Mouse (Mus musculus): Measurements from ENCODE around the gene Tspan18. TPM values are rescaled to one million over a fixed set of nuclear protein-coding genes. Genes with fewer than 3 reads are reported as not detected.

Gene Tspan18
- polyA plus RNA-seq, 1 experiment from 2014 or later = 3.7 TPM

DNA sequence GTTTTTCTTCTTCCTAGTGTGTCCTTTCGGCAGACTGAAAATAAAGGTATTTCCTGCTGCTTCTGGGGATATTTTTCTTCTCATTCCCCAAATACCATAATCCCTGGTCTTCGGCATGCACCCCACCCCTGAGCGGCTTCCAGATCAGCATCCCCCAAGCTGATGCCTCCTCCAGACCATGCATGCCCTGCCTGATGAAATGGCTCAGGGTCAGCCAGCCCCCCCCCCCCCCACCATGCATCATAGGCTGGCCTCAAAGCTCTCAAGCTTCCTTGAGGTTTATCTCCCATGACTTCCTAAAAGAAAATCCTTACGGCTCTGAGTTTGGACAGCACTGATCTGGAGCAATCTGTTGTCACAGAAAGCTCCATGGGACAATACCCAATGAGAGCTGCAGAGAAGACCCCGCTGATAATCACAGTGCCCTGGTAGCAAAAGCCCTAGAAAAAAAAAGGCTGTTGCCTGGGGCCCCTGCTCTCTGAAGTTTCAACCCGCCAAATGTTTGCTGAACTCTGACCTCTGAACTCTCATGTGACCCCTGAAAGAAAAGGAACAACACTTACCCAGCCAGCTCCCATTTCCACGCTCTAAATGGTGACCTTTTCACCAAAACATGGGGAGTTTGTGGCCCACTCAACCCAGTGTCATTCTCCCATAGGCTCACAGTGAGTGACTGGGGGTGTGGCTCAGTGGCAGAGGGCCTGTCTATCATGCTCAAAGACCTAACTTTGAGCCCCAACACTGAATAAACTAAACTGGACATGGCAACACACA lies 43.8 kb downstream of the Tspan18 start:
- no peak overlapping the region for H3K9ac ChIP-seq
- no peak overlapping the region for H3K4me3 ChIP-seq (replicated peaks)
- 0 out of 2 replicates have a peak, but pooled peaks cover 8% of the 10 kb centered on the region for H3K4me1 ChIP-seq (replicated peaks)
- H3K27me3 ChIP-seq = no peaks in the 10 kb centered on the region
- 52% methylated on average over 7 of the region's 7 CpGs for WGBS (ENCODE audit: insufficient replicate concordance)
- no peak for DNase-seq
- no peaks in the 10 kb centered on the region for H3K36me3 ChIP-seq
- ATAC-seq (ENCODE audit: low read depth) = 0 out of 2 replicates have a peak, but pooled peaks have one; percentile 20
- no peak overlapping the region for H3K4me2 ChIP-seq
- H3K9me3 ChIP-seq (replicated peaks) = no peaks in the 10 kb centered on the region
- H3K27ac ChIP-seq = no peak overlapping the region

DNA sequence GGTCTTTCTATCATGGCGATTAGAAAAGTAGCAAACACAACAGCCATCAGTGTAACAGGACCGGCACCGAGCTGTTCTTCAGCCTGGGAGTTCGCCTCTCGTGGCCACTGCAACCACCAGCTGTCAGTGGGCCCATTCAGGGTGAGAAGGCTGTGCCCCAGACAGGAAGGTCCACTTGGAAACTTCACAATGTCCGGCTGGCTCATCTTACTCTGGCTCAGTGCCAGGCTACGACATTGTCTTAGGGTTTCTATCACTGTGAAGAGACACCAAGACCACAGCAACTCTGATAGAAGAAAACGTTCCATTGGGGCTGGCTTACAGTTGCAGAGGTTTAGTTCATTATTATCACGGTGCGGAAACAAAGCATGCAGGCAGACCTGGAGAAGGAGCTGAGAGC lies 45.1 kb downstream of the Tspan18 start:
- 54% methylated on average over 10 of the region's 10 CpGs for WGBS (ENCODE audit: insufficient replicate concordance)
- H3K27ac ChIP-seq = no peak overlapping the region
- H3K4me2 ChIP-seq = no peak overlapping the region
- ATAC-seq (ENCODE audit: low read depth) (no peak), DNase-seq (no peak)
- no peak overlapping the region for H3K4me3 ChIP-seq (replicated peaks)
- H3K27me3 ChIP-seq = no peaks in the 10 kb centered on the region
- peaks cover 13% of the 10 kb centered on the region; the same call in 1 of the 2 replicates for H3K4me1 ChIP-seq (replicated peaks)
- H3K9ac ChIP-seq = no peak overlapping the region
- no peaks in the 10 kb centered on the region for H3K9me3 ChIP-seq (replicated peaks)
- no peaks in the 10 kb centered on the region for H3K36me3 ChIP-seq

DNA sequence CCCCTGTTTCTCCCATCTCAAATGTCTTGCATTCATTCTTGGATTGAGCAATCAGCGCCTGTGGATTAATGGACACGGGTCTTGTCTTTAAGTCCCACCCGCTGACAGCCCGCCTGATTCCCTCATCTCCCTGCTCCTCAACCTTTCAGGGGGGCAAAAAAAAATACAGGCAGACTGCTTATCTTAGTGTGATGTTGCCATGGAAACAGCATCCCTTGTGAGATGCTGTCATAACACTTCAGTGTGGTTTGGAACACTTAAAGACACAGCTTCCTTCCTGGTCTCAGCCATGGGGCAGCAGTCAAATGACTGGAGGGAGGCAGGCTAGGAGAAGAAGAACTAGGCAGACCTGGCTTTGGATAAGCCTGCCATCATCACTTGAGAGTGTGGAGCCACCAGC lies 47.0 kb downstream of the Tspan18 start:
- H3K4me2 ChIP-seq = no peak overlapping the region
- no peak overlapping the region for H3K4me3 ChIP-seq (replicated peaks)
- no peak overlapping the region for H3K27ac ChIP-seq
- ATAC-seq (ENCODE audit: low read depth) (no peak), DNase-seq (no peak)
- H3K36me3 ChIP-seq = no peaks in the 10 kb centered on the region
- H3K4me1 ChIP-seq (replicated peaks) = peaks cover 26% of the 10 kb centered on the region; the same call in 1 of the 2 replicates
- H3K27me3 ChIP-seq = no peaks in the 10 kb centered on the region
- H3K9me3 ChIP-seq (replicated peaks) = no peaks in the 10 kb centered on the region
- 65% methylated on average over 4 of the region's 4 CpGs for WGBS (ENCODE audit: insufficient replicate concordance)
- no peak overlapping the region for H3K9ac ChIP-seq

DNA sequence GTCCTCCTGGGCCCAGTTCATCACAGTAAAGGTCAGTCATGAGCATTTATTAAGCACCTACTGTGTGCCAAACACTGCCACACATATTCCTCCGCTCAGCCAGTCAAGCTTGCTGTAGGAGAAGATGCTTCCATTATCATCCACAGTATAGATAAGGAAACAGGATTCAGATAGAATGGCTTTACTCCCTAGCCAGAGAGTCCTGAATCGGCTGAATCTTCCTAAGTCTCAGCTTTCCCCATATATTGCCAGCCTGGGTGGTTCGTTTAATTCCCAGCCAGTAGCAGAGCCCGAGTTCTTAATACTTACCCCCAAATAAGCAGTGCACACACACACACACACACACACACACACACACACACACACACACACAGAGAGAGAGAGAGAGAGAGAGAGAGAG lies 47.6 kb downstream of the Tspan18 start:
- no peak for DNase-seq
- ATAC-seq (ENCODE audit: low read depth) = no peak
- Histone ChIP-seq H3K4me2 (no peak overlapping the region), H3K9ac (no peak overlapping the region), H3K4me1 (replicated peaks) (peaks cover 26% of the 10 kb centered on the region; the same call in 1 of the 2 replicates), H3K4me3 (replicated peaks) (no peak overlapping the region), H3K27ac (no peak overlapping the region), H3K36me3 (no peaks in the 10 kb centered on the region), H3K27me3 (no peaks in the 10 kb centered on the region), H3K9me3 (replicated peaks) (no peaks in the 10 kb centered on the region)
- 51% methylated on average over 4 of the region's 4 CpGs for WGBS (ENCODE audit: insufficient replicate concordance)

DNA sequence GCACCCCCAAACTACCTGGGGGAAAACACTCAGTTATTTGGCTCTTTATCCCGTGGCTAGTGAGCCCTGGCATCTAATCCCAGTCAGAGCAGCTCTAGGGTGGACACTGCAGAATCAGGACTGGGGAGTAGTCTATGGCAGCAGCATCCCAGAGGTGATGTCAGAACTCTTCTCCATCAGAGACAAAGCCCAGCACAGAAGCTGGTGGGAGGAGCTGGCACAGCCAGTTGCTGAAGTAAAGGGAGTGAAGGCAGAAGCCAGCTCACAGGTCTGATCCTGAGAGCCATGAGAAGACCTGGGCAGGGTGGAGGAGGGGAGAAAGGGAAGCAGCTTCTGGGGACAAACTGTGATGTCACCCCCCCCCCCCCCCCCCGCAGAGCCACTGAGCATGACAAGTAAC lies 48.0 kb downstream of the Tspan18 start:
- no peak overlapping the region for H3K27ac ChIP-seq
- H3K4me2 ChIP-seq = no peak overlapping the region
- peaks cover 26% of the 10 kb centered on the region; the same call in 1 of the 2 replicates for H3K4me1 ChIP-seq (replicated peaks)
- no peaks in the 10 kb centered on the region for H3K27me3 ChIP-seq
- ATAC-seq (ENCODE audit: low read depth) (no peak), DNase-seq (no peak)
- no peak overlapping the region for H3K9ac ChIP-seq
- no peak overlapping the region for H3K4me3 ChIP-seq (replicated peaks)
- H3K9me3 ChIP-seq (replicated peaks) = no peaks in the 10 kb centered on the region
- H3K36me3 ChIP-seq = no peaks in the 10 kb centered on the region
- 11% methylated on average over 2 of the region's 2 CpGs for WGBS (ENCODE audit: insufficient replicate concordance)

DNA sequence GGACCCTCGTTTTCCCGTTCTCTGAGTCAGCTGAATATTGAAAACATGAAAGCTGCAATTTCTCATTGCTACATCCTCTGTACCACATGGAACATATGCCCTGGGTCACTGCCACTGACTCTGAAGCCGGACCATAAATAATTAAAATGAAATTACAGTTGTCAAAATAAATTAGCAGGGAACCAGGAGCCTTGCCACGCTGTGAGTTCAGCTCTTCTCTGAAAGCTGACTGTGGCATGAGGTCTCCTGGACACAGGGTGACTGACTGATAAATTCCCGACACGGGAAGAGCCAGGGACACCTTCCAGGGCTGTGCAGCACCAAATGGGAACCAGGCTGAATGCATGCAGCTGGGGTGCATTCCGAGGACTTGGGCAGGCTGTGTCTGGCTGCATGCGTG lies 48.5 kb downstream of the Tspan18 start:
- no peaks in the 10 kb centered on the region for H3K36me3 ChIP-seq
- DNase-seq = no peak

DNA sequence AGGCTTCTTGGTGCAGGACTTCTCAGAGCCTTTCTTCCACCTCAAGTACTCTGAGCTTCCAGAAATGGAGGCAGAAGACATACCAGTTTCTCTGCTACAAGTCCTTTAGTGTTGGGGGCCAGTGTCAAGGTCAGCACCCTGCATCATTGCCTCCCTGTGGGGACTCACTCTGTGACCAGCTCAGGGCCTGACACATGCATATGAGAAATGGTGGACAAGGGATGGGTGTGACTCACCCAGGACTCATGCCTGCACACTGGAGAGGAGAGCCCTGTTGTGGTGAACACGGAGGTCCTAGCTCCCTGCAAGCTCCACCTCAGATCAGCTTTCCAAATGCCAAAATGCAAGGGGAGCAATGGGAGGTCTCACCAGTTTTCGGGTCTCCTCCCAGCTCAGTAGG lies 49.7 kb downstream of the Tspan18 start:
- no peak overlapping the region for H3K4me3 ChIP-seq (replicated peaks)
- H3K9ac ChIP-seq = no peak overlapping the region
- no peaks in the 10 kb centered on the region for H3K9me3 ChIP-seq (replicated peaks)
- ATAC-seq (ENCODE audit: low read depth) (no peak), DNase-seq (no peak)
- H3K27ac ChIP-seq = no peak overlapping the region
- no peaks in the 10 kb centered on the region for H3K36me3 ChIP-seq
- peaks cover 18% of the 10 kb centered on the region; the same call in 1 of the 2 replicates for H3K4me1 ChIP-seq (replicated peaks)
- no peak overlapping the region for H3K4me2 ChIP-seq
- H3K27me3 ChIP-seq = no peaks in the 10 kb centered on the region
- 43% methylated on average over 2 of the region's 2 CpGs for WGBS (ENCODE audit: insufficient replicate concordance)

More for the DNA sequence above, 48.5 kb downstream of the Tspan18 start:
- Histone ChIP-seq H3K4me1 (replicated peaks) (peaks cover 26% of the 10 kb centered on the region; the same call in 1 of the 2 replicates), H3K27ac (no peak overlapping the region), H3K4me3 (replicated peaks) (no peak overlapping the region), H3K9ac (no peak overlapping the region), H3K9me3 (replicated peaks) (no peaks in the 10 kb centered on the region), H3K27me3 (no peaks in the 10 kb centered on the region), H3K4me2 (no peak overlapping the region)
- ATAC-seq (ENCODE audit: low read depth) = no peak
- WGBS (ENCODE audit: insufficient replicate concordance) = 59% methylated on average over 8 of the region's 8 CpGs

DNA sequence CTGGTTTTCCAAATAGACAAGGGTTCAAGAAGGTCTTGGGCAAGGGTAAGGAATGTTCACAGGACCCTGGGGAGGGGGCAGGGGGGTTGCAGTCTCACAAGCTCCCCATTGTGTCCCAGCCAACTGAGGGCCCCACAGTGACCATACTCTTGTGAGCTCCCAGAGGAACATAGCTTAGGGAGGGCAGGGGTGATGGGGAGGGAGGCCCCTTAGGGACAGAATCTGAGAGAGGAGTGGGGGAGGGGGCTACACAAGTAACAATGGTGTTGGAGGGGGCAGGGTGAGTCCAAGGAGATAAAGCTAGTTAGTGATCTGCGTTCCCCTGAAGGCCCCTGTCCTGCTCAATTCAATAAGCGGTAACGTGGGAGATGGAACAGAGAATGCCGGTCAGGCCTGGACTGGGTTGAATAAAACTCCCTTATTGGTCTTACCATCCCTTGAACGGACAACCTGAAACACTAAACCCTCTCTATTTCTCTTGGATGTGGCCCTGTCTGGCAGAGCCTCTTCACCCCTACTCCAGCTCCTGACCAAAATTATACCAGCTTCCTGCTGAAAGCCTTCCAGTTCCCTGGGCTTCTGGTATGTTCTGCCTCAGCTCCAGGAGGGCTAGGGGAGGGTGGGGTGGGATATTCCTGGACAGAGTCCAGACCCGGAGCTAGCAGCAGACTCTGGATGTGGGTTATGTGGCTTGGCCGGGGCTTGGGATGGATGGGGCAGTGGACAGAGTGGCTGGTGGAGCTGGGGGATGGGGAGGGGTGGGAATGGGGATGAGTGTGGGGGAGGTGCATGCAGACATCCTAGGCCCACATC lies 50.6 kb downstream of the Tspan18 start:
- Histone ChIP-seq H3K4me3 (replicated peaks) (no peak overlapping the region), H3K4me2 (no peak overlapping the region), H3K27ac (no peak overlapping the region), H3K4me1 (replicated peaks) (peaks cover 18% of the 10 kb centered on the region; the same call in 1 of the 2 replicates), H3K9ac (no peak overlapping the region), H3K27me3 (no peaks in the 10 kb centered on the region), H3K9me3 (replicated peaks) (no peaks in the 10 kb centered on the region), H3K36me3 (no peaks in the 10 kb centered on the region)
- 60% methylated on average over 7 of the region's 7 CpGs for WGBS (ENCODE audit: insufficient replicate concordance)
- 0 out of 2 replicates have a peak, but pooled peaks have one; percentile 10 for ATAC-seq (ENCODE audit: low read depth)
- no peak for DNase-seq

DNA sequence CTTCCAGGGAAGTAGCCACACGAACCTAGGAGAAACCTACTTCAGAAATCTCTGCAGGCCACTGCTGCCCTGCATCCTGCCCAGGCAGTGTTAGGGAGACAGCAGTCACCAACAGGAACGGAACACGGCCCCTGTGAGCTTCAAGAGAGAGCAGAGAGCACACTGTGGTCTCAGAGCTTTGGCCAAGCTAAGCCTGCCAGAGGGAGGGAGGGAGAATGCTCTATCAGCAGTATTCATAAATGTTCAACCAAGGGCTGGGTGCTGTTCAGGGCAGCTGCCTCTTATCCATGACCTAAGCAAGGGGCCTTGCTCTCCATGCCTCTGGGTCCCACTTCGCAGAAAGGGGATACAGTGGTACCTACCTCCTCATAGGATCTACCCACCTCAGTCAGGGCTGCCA lies 51.7 kb downstream of the Tspan18 start:
- no peak for DNase-seq
- Histone ChIP-seq H3K4me2 (no peak overlapping the region), H3K9me3 (replicated peaks) (no peaks in the 10 kb centered on the region)

DNA sequence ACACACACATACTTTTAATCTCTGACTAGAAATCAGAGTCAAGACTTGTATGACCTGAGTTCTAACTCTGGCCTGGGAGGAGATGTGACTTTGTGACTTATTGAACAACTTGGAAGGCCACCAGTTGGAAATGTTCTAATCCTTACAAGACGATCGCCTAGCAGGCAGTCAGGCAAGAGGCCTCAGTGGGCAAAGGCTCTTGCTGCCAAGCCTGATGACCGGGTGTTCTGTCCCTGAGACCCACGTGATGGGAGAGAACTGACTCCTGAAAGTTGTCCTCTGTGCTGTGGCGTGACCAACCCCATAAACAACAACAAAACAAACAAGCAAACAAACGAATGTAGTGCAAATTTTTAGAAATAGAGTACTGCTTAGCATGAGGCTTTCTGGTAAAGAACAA lies 52.8 kb downstream of the Tspan18 start:
- WGBS (ENCODE audit: insufficient replicate concordance) = 57% methylated on average over 6 of the region's 6 CpGs
- Histone ChIP-seq H3K27ac (no peak overlapping the region), H3K4me3 (replicated peaks) (no peak overlapping the region), H3K9ac (no peak overlapping the region), H3K4me2 (no peak overlapping the region), H3K36me3 (no peaks in the 10 kb centered on the region), H3K4me1 (replicated peaks) (peaks cover 18% of the 10 kb centered on the region; the same call in 1 of the 2 replicates), H3K9me3 (replicated peaks) (no peaks in the 10 kb centered on the region), H3K27me3 (no peaks in the 10 kb centered on the region)
- no peak for DNase-seq
- ATAC-seq (ENCODE audit: low read depth) = no peak

More for the DNA sequence above, 51.7 kb downstream of the Tspan18 start:
- Histone ChIP-seq H3K27me3 (no peaks in the 10 kb centered on the region), H3K27ac (no peak overlapping the region), H3K9ac (no peak overlapping the region), H3K4me3 (replicated peaks) (no peak overlapping the region), H3K4me1 (replicated peaks) (peaks cover 18% of the 10 kb centered on the region; the same call in 1 of the 2 replicates), H3K36me3 (no peaks in the 10 kb centered on the region)
- ATAC-seq (ENCODE audit: low read depth) = 0 out of 2 replicates have a peak, but pooled peaks have one; percentile 20
- 56% methylated on average over 4 of the region's 4 CpGs for WGBS (ENCODE audit: insufficient replicate concordance)

DNA sequence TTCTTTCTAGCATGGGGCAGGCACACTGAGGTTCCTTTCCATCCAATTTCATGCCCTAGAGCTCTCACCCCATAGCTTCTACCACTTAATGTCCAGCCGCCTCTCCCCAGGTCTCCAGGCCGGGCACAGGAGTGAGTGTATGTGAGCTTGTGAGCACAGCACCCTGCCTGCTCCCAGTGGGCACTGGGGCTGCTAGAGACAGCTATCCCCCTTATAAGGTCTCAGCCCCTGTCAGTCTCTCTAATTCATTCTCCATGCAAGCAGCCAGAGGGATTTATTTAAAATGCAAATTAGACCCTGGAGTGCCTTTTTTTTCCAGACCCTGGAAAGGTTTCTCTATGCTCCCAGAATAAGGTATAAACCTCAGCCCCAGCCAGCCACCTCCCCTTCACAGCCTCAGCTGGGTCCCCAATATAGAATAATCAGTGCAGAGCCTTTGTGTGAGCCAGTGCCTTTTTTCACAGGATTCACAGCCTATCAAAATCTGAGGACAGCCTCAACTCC lies 54.1 kb downstream of the Tspan18 start:
- DNase-seq = no peak
- H3K27me3 ChIP-seq = no peaks in the 10 kb centered on the region
- no peak overlapping the region for H3K4me3 ChIP-seq (replicated peaks)
- H3K36me3 ChIP-seq = no peaks in the 10 kb centered on the region
- H3K4me2 ChIP-seq = no peak overlapping the region
- WGBS (ENCODE audit: insufficient replicate concordance) = 81% methylated on average over 2 of the region's 2 CpGs
- H3K4me1 ChIP-seq (replicated peaks) = peaks cover 18% of the 10 kb centered on the region; the same call in 1 of the 2 replicates
- no peak for ATAC-seq (ENCODE audit: low read depth)
- no peaks in the 10 kb centered on the region for H3K9me3 ChIP-seq (replicated peaks)
- H3K9ac ChIP-seq = no peak overlapping the region
- no peak overlapping the region for H3K27ac ChIP-seq
